Mouse (Mus musculus) embryonic stem cell, embryonic (primary cell): ENCODE results near the gene Plau.

ENCODE experiments used
- CTCF ChIA-PET, 4 experiments: fragments of 300-600 bp in 2 of 4; fragments of 350-600 bp in 2 of 4; sonication (Branson Sonifier 250); formaldehyde crosslinking; loops; one replicate each; lab custom pipeline; 2022; ENCODE audit warnings: inconsistent platforms in 2 of 4; lab: Charles Lee
- POLR2A ChIA-PET, 4 experiments: fragments of 300-600 bp in 2 of 4; fragments of 350-600 bp in 2 of 4; sonication (Branson Sonifier 250); formaldehyde crosslinking; loops; one replicate each; lab custom pipeline; 2022; ENCODE audit warnings: antibody characterized with exemption in 4 of 4, inconsistent platforms in 1 of 4; lab: Charles Lee

The Plau gene

DNA sequence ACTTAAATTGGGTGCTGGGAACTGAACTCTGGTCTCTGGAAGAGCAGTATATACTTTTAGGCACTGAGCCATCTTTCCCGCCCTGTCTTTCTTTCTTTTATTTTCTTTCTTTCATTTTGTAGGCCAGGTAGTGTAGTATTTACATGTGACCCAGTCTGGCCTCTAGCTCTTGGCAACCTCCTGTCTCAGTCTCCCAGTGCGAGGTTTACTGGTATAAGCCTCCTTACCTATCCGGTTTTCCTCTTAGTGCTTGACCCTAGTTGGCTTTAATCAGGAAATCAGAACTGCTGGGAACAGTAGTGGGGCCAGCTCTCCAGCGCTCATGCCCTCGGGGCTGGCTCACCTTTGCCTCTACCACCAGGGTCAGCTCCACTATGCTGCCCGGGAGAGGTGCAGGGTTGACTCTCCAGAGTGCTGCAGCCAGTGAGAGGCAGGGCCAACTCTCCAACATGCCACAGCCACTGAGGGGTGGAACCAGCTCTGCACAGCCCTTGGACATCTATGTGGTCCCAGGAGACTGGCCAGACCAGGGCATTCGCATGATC lies 51.2 kb downstream of the Plau start:
- POLR2A ChIA-PET, result interaction anchor here in 3 of 4 experiments (1.0 to 4.4 kb wide), 6 partner anchors 15 to 46 kb away, joined by 3 to 32 read pairs (median 6); partner anchors contain the start of gene Vcl (in 3 of the 3)
- CTCF ChIA-PET, result interaction anchor here in 2 of 4 experiments (0.5 to 1.4 kb wide), 4 partner anchors 84 to 230 kb away, joined by 3 to 5 read pairs (median 3); no protein-coding TSS in a partner anchor

GRCm38 (mm10) chr14:20891941-20892402 lies 55.5 kb downstream of the Plau start:
- ChIA-PET POLR2A (interaction anchor here in 3 of 4 experiments (0.6 to 4.1 kb wide), 12 partner anchors 11 to 185 kb away, joined by 3 to 31 read pairs (median 4); partner anchors contain the start of genes Vcl (in 3 of the 3), Adk (in 1 of the 3) and Ap3m1 (in 1 of the 3)), CTCF (interaction anchor here in 2 of 4 experiments (0.6 to 1.3 kb wide), 3 partner anchors 88 to 155 kb away, joined by 3 read pairs; no protein-coding TSS in a partner anchor)
